Mouse (Mus musculus): ENCODE data around the gene Zfp280d.

Zfp280d gene

GRCm38 (mm10) chr9:72274677-72275076 is at the start of gene Zfp280d:
Gene Zfp280d, plus strand, starts transcription at chr9:72274860.
- DNase-seq (ENCODE audit: low spot score): peak; percentile 70

GRCm38 (mm10) chr9:72226536-72226935 is 48.1 kb upstream of the Zfp280d start:
- no peak for DNase-seq (ENCODE audit: low spot score)

GRCm38 (mm10) chr9:72252656-72253055 is 22.0 kb upstream of the Zfp280d start:
- DNase-seq (ENCODE audit: low spot score): no peak

GRCm38 (mm10) chr9:72255227-72255626 is 19.4 kb upstream of the Zfp280d start:
- no peak for DNase-seq (ENCODE audit: low spot score)

- no peak for DNase-seq (ENCODE audit: low spot score)
These were observed 18.0 kb upstream of the Zfp280d start for GRCm38 (mm10) chr9:72256646-72257045.

- DNase-seq (ENCODE audit: low spot score): peak; percentile 10
These were observed 14.3 kb upstream of the Zfp280d start for GRCm38 (mm10) chr9:72260337-72260736.

- no peak for DNase-seq (ENCODE audit: low spot score)
These were observed 9.8 kb upstream of the Zfp280d start for GRCm38 (mm10) chr9:72264859-72265258.

GRCm38 (mm10) chr9:72270146-72270545 is 4.5 kb upstream of the Zfp280d start:
- DNase-seq (ENCODE audit: low spot score): no peak

- no peak for DNase-seq (ENCODE audit: low spot score)
These were observed 832 bp upstream of the Zfp280d start for GRCm38 (mm10) chr9:72273646-72274410.

GRCm38 (mm10) chr9:72275101-72275978 is 680 bp downstream of the Zfp280d start:
- peak; percentile 54 for DNase-seq (ENCODE audit: low spot score)

- peak; percentile 38 for DNase-seq (ENCODE audit: low spot score)
These were observed 1.4 kb downstream of the Zfp280d start for GRCm38 (mm10) chr9:72275979-72276500.

GRCm38 (mm10) chr9:72276941-72277340 is 2.3 kb downstream of the Zfp280d start:
- no peak for DNase-seq (ENCODE audit: low spot score)

- no peak for DNase-seq (ENCODE audit: low spot score)
These were observed 5.3 kb downstream of the Zfp280d start for GRCm38 (mm10) chr9:72279943-72280342.

GRCm38 (mm10) chr9:72287696-72288095 is 13.0 kb downstream of the Zfp280d start:
- no peak for DNase-seq (ENCODE audit: low spot score)

GRCm38 (mm10) chr9:72288210-72288609 is 13.6 kb downstream of the Zfp280d start:
- no peak for DNase-seq (ENCODE audit: low spot score)

- DNase-seq (ENCODE audit: low spot score): no peak
These were observed 14.4 kb downstream of the Zfp280d start for GRCm38 (mm10) chr9:72289094-72289493.

GRCm38 (mm10) chr9:72294076-72294475 is 19.4 kb downstream of the Zfp280d start:
- no peak for DNase-seq (ENCODE audit: low spot score)

- peak; percentile 7 for DNase-seq (ENCODE audit: low spot score)
These were observed 35.1 kb downstream of the Zfp280d start for GRCm38 (mm10) chr9:72309765-72310164.

- DNase-seq (ENCODE audit: low spot score): no peak
These were observed 58.6 kb downstream of the Zfp280d start for GRCm38 (mm10) chr9:72333221-72333620.

- no peak for DNase-seq (ENCODE audit: low spot score)
These were observed 61.4 kb downstream of the Zfp280d start for GRCm38 (mm10) chr9:72336069-72336468.

- peak; percentile 18 for DNase-seq (ENCODE audit: low spot score)
These were observed 64.5 kb downstream of the Zfp280d start for GRCm38 (mm10) chr9:72339119-72339518.

- no peak for DNase-seq (ENCODE audit: low spot score)
These were observed 69.2 kb downstream of the Zfp280d start for GRCm38 (mm10) chr9:72343844-72344243.

GRCm38 (mm10) chr9:72372359-72372758 is 97.7 kb downstream of the Zfp280d start:
- no peak for DNase-seq (ENCODE audit: low spot score)
